Mouse (Mus musculus) B cell, adult 62 days (primary cell): ENCODE data around the gene Ccdc3. TPM values are rescaled to one million over a fixed set of nuclear protein-coding genes. Genes with fewer than 3 reads are reported as not detected.

ENCODE experiments used
- total RNA-seq: library from RNA; stranded (reverse); gene quantifications from 4 replicates; pipeline ENCODE4 v1.2.4, GENCODE M21; 2023

The Ccdc3 gene
- total RNA-seq: not detected in 4 replicates

DNA sequence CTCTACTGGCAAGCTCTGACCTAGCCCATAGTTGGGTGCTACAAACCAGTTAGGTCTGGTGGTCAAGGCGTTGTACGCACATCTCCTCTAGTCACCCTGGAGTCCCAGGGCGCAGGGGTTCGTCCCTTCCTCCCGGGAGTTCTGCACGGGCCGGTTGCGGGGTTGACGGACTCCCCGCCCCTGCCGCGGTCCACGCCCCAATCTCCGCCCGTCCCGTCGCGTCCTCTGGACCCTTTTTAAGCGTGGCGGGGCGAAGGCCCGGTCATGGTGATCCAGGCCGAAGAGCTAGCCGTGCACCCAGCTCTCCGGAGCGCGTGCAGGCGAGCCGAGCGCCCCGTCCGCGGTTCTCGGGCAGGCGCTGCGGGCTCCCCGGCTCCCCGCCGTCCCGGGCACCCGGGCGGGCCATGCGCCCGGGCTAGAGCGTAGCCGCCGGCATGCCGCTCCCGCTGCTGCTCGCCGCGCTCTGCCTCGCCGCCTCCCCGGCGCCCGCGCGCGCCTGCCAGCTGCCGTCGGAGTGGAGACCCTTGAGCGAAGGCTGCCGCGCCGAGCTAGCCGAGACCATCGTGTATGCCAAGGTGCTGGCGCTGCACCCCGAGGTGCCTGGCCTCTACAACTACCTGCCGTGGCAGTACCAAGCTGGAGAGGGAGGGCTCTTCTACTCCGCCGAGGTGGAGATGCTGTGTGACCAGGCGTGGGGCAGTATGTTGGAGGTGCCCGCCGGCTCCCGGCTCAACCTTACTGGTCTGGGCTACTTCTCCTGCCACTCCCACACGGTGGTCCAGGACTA, at the start of gene Ccdc3:
Gene Ccdc3 (plus strand): TSS at position 277 of the 787 bp plus-strand sequence.

Other genes with a start within 250 kb of the Ccdc3 start
- gene Phyh, start 218.8 kb upstream of the Ccdc3 start, total RNA-seq: 38.5 to 48.5 TPM (median 45.3 TPM) in 4 replicates
- not detected in 4 replicates for gene Ucma, start 161.7 kb upstream of the Ccdc3 start, total RNA-seq
- 1.7 to 3.0 TPM (median 2.2 TPM) in 4 replicates for gene Mcm10, start 125.0 kb upstream of the Ccdc3 start, total RNA-seq
- 5.3 to 13.9 TPM (median 7.3 TPM) in 4 replicates for gene Optn, start 73.7 kb upstream of the Ccdc3 start, total RNA-seq